Mouse (Mus musculus) stomach, embryonic 14.5 days (tissue): ENCODE measurements around the gene Rbfox3. TPM values are rescaled to one million over a fixed set of nuclear protein-coding genes. Genes with fewer than 3 reads are reported as not detected.
A peak's percentile ranks its signal among the peaks of the same experiment; 100 is the strongest.

Experiments
- ATAC-seq: fragments of 200-750 bp; cut with Nextera tagmentation; 2 replicates; pipeline ENCODE4 v1.8.0; 2017; ENCODE audit warnings: low read depth, moderate TSS enrichment; ENCODE audit not compliant: insufficient number of reproducible peaks, insufficient read depth, low FRiP score
- H3K27ac ChIP-seq: fragments of 300-500 bp; sonication (generic); 2 replicates; pipeline ENCODE4 v1.5.1; 2014; ENCODE audit warnings: mild to moderate bottlenecking, low read length, moderate library complexity, mixed read lengths
- H3K27me3 ChIP-seq: fragments of 300-500 bp; sonication (generic); 2 replicates; pipeline ENCODE4 v1.6.1; 2014; ENCODE audit warnings: low read length, control low read depth, mixed read lengths; ENCODE audit not compliant: control insufficient read depth, insufficient read depth
- H3K36me3 ChIP-seq: fragments of 300-500 bp; sonication (generic); 2 replicates; pipeline ENCODE4 v1.6.1; 2014; ENCODE audit warnings: mild to moderate bottlenecking, control low read depth, low read length, moderate library complexity, mixed read lengths; ENCODE audit not compliant: control insufficient read depth, insufficient read depth
- H3K4me1 ChIP-seq: fragments of 300-500 bp; sonication (generic); 2 replicates; pipeline ENCODE4 v1.6.1; 2014; ENCODE audit warnings: low read length, control low read depth, mixed read lengths; ENCODE audit not compliant: control insufficient read depth, insufficient read depth
- H3K4me2 ChIP-seq: fragments of 300-500 bp; sonication (generic); replicated peaks from 2 replicates; pipeline ENCODE4 v1.6.1; 2014; ENCODE audit warnings: low read depth, low read length, control low read depth
- H3K4me3 ChIP-seq: fragments of 300-500 bp; sonication (generic); 2 replicates; pipeline ENCODE4 v1.5.1; 2014; ENCODE audit warnings: low read depth, low read length, control low read depth
- H3K9ac ChIP-seq: fragments of 300-500 bp; sonication (generic); replicated peaks from 2 replicates; pipeline ENCODE4 v1.6.1; 2014; ENCODE audit warnings: low read depth, mild to moderate bottlenecking, control low read depth, low read length, moderate library complexity, mixed read lengths
- H3K9me3 ChIP-seq: fragments of 300-500 bp; sonication (generic); 2 replicates; pipeline ENCODE4 v1.6.1; 2016; ENCODE audit warnings: low read depth, low read length, control low read depth; ENCODE audit not compliant: control insufficient read depth
- WGBS: fragments of 180-500 bp; shearing (Covaris S2); extraction: QIAGEN DNeasy Blood & Tissue Kit; methylation state at CpG from one replicate; pipeline ENCODE4 v1.1.7; 2014; 5-methylcytosine and 5-hydroxymethylcytosine counted together
- polyA plus RNA-seq: library from polyadenylated mRNA; unstranded; fragments of >200 nt; fragmentation: Nextera tagmentation; extraction: Ambion mirVana; gene quantifications from 2 replicates; pipeline ENCODE4 v1.2.1, GENCODE M21; 2014

The Rbfox3 gene
- polyA plus RNA-seq, 1 experiment from 2014 or later = 1.2 TPM

GRCm38 (mm10) chr11:118456937-118457336 lies 454.5 kb downstream of the Rbfox3 start:
- Histone ChIP-seq H3K27ac (no peak overlapping the region), H3K9ac (no peak overlapping the region), H3K4me1 (no peaks in the 10 kb centered on the region), H3K9me3 (no peaks in the 10 kb centered on the region), H3K36me3 (no peaks in the 10 kb centered on the region), H3K4me3 (no peak overlapping the region), H3K4me2 (no peak overlapping the region), H3K27me3 (no peaks in the 10 kb centered on the region)
- ATAC-seq = no peak
- 74% methylated on average over 11 of the region's 11 CpGs for WGBS

- no peak for ATAC-seq
- Histone ChIP-seq H3K4me3 (no peak overlapping the region), H3K9me3 (no peaks in the 10 kb centered on the region), H3K36me3 (no peaks in the 10 kb centered on the region), H3K4me2 (no peak overlapping the region), H3K9ac (no peak overlapping the region), H3K27ac (no peak overlapping the region), H3K4me1 (no peaks in the 10 kb centered on the region), H3K27me3 (no peaks in the 10 kb centered on the region)
- 68% methylated on average over 6 of the region's 6 CpGs for WGBS
Observed at GRCm38 (mm10) chr11:118455788-118456187, 455.6 kb downstream of the Rbfox3 start.

GRCm38 (mm10) chr11:118453886-118454671 lies 457.3 kb downstream of the Rbfox3 start:
- Histone ChIP-seq H3K4me2 (no peak overlapping the region), H3K27ac (no peak overlapping the region), H3K27me3 (no peaks in the 10 kb centered on the region), H3K4me1 (no peaks in the 10 kb centered on the region), H3K4me3 (no peak overlapping the region), H3K9me3 (no peaks in the 10 kb centered on the region), H3K36me3 (no peaks in the 10 kb centered on the region), H3K9ac (no peak overlapping the region)
- 65% methylated on average over 11 of the region's 11 CpGs for WGBS
- ATAC-seq = no peak

GRCm38 (mm10) chr11:118452955-118453354 lies 458.4 kb downstream of the Rbfox3 start:
- H3K4me2 ChIP-seq = no peak overlapping the region
- H3K27me3 ChIP-seq = no peaks in the 10 kb centered on the region
- no peak overlapping the region for H3K27ac ChIP-seq
- no peak for ATAC-seq
- H3K4me1 ChIP-seq = no peaks in the 10 kb centered on the region
- WGBS = 65% methylated on average over 2 of the region's 2 CpGs
- H3K36me3 ChIP-seq = no peaks in the 10 kb centered on the region
- no peak overlapping the region for H3K9ac ChIP-seq
- H3K9me3 ChIP-seq = no peaks in the 10 kb centered on the region
- H3K4me3 ChIP-seq = no peak overlapping the region

- Histone ChIP-seq H3K4me1 (no peaks in the 10 kb centered on the region), H3K9ac (no peak overlapping the region), H3K27ac (no peak overlapping the region), H3K4me2 (no peak overlapping the region), H3K4me3 (no peak overlapping the region), H3K9me3 (no peaks in the 10 kb centered on the region), H3K27me3 (no peaks in the 10 kb centered on the region), H3K36me3 (no peaks in the 10 kb centered on the region)
- no peak for ATAC-seq
- WGBS = 81% methylated on average over 6 of the region's 6 CpGs
Observed at GRCm38 (mm10) chr11:118451211-118451610, 460.2 kb downstream of the Rbfox3 start.

- 81% methylated on average over 8 of the region's 8 CpGs for WGBS
- no peak for ATAC-seq
- H3K27ac ChIP-seq = no peak overlapping the region
- H3K27me3 ChIP-seq = no peaks in the 10 kb centered on the region
- no peaks in the 10 kb centered on the region for H3K9me3 ChIP-seq
- H3K9ac ChIP-seq = no peak overlapping the region
- no peaks in the 10 kb centered on the region for H3K4me1 ChIP-seq
- no peaks in the 10 kb centered on the region for H3K36me3 ChIP-seq
- no peak overlapping the region for H3K4me2 ChIP-seq
- H3K4me3 ChIP-seq = no peak overlapping the region
Observed at GRCm38 (mm10) chr11:118448385-118448784, 463.0 kb downstream of the Rbfox3 start.

- H3K4me1 ChIP-seq = no peaks in the 10 kb centered on the region
- H3K9ac ChIP-seq = no peak overlapping the region
- no peaks in the 10 kb centered on the region for H3K36me3 ChIP-seq
- H3K4me3 ChIP-seq = no peak overlapping the region
- 49% methylated on average over 4 of the region's 4 CpGs for WGBS
- H3K9me3 ChIP-seq = no peaks in the 10 kb centered on the region
- no peak overlapping the region for H3K27ac ChIP-seq
- H3K4me2 ChIP-seq = no peak overlapping the region
- H3K27me3 ChIP-seq = no peaks in the 10 kb centered on the region
- no peak for ATAC-seq
Observed at GRCm38 (mm10) chr11:118447346-118447745, 464.1 kb downstream of the Rbfox3 start.

- H3K9me3 ChIP-seq = no peaks in the 10 kb centered on the region
- no peak overlapping the region for H3K4me3 ChIP-seq
- no peak overlapping the region for H3K4me2 ChIP-seq
- H3K27me3 ChIP-seq = no peaks in the 10 kb centered on the region
- no peak overlapping the region for H3K27ac ChIP-seq
- H3K9ac ChIP-seq = no peak overlapping the region
- ATAC-seq = peak; percentile 66; the same call in 1 of the 2 replicates
- no peaks in the 10 kb centered on the region for H3K4me1 ChIP-seq
- WGBS = 14% methylated on average over 3 of the region's 3 CpGs
- no peaks in the 10 kb centered on the region for H3K36me3 ChIP-seq
Observed at GRCm38 (mm10) chr11:118445843-118446242, 465.6 kb downstream of the Rbfox3 start.
